Mouse (Mus musculus): Measurements from ENCODE around the gene Ppp1r12b.

DNA sequence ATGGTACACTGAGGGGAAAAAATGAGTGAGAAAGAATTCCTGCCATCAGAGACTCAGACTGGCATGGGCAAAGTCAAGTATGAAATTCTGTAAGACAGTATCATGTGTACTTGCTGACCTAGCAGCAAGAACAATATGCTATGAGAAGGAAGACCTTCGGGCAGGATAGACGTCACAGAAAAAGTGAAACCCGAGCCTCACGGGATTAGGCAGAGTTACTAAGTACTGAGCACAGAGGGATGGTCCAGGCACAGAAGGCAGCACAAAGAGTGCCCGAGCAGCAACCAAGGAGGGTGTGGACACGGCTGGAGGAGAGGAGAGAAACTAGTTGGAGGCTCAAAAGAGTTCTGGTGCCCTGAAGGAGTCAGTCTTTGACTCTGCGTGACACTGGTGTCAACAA, 23.3 kb downstream of the Ppp1r12b start:
- TF ChIP-seq CTCF (conservative IDR thresholded peaks at IDR 0.05; ENCODE audit: low read length), result no peak
- no peak for TF ChIP-seq NANOG (IDR thresholded peaks at IDR 0.05; ENCODE audit: borderline replicate concordance, low read length)
- TF ChIP-seq POU5F1 (IDR thresholded peaks at IDR 0.05; ENCODE audit: borderline replicate concordance, low read length), result no peak
